ENCODE assay signal across 32 mouse cellular contexts in genomic region chr16:76386496-76386895, GRCm38 (mm10). TPM values are rescaled to one million over a fixed set of nuclear protein-coding genes. Genes with fewer than 3 reads are reported as not detected.
A peak's percentile ranks its signal among the peaks of the same experiment; 100 is the strongest.
DNase-seq lines count a peak whose midpoint lies in the region; ATAC-seq and TF ChIP-seq lines count a peak whose summit lies in the region.
"Had no signal": no experiment of that assay in that cellular context is flagged by ENCODE, and none has a peak within 500 bp of the region (broad histone marks: within the 10 kb centered on the region; RNA-seq: fewer than 3 reads in every experiment).

No protein-coding gene starts in this region.

- TF ChIP-seq CTCF in forebrain, postnatal 0 days (IDR thresholded peaks at IDR 0.05; ENCODE audit: low read depth) = no peak

- H3K4me2 ChIP-seq in forebrain, embryonic 11.5 days (ENCODE audit: low read depth, low read length, severe bottlenecking) = no peak overlapping the region
- H3K4me2 ChIP-seq in forebrain, postnatal 0 days (ENCODE audit: low read depth) = no peak overlapping the region
- H3K4me2 ChIP-seq in limb, embryonic 11.5 days (ENCODE audit: low read depth, severe bottlenecking) = no peak overlapping the region
- H3K4me2 ChIP-seq in midbrain, embryonic 15.5 days = no peak overlapping the region
- H3K4me2 ChIP-seq: embryonic facial prominence, embryonic 13.5 days; forebrain, embryonic 13.5 days; heart, embryonic 12.5 days; heart, embryonic 15.5 days; hindbrain, embryonic 14.5 days had no signal

- H3K4me3 ChIP-seq in forebrain, embryonic 11.5 days (ENCODE audit: low read depth, low read length) = no peak overlapping the region
- no peak overlapping the region for H3K4me3 ChIP-seq in forebrain, postnatal 0 days (ENCODE audit: low read depth, low read length)
- H3K4me3 ChIP-seq in limb, embryonic 11.5 days (ENCODE audit: low read depth, low read length) = no peak overlapping the region
- H3K4me3 ChIP-seq in limb, embryonic 10.5 days = no peak overlapping the region
- no peak overlapping the region for H3K4me3 ChIP-seq in midbrain, embryonic 15.5 days
- H3K4me3 ChIP-seq: embryonic facial prominence, embryonic 10.5 days; embryonic facial prominence, embryonic 13.5 days; erythroblast, embryonic 14.5 days; forebrain, embryonic 13.5 days; gastrocnemius, adult 2 months; heart, embryonic 12.5 days; heart, embryonic 15.5 days had no signal

- peak; percentile 33; the same call in 1 of the 2 replicates for ATAC-seq in forebrain, embryonic 11.5 days (replicated peaks; ENCODE audit: low FRiP score)
- no peak for ATAC-seq in forebrain, postnatal 0 days
- ATAC-seq in limb, embryonic 11.5 days (ENCODE audit: insufficient number of reproducible peaks, low FRiP score, low TSS enrichment, low read depth) = no peak
- ATAC-seq in midbrain, embryonic 15.5 days (replicated peaks) = peak; percentile 74
- ATAC-seq: forebrain, embryonic 13.5 days; forebrain, embryonic 16.5 days; hindbrain, postnatal 0 days; Patski had no signal

- 37% methylated on average over 5 of the region's 5 CpGs for WGBS in forebrain, embryonic 11.5 days
- WGBS in forebrain, postnatal 0 days = 40% methylated on average over 5 of the region's 5 CpGs
- WGBS in limb, embryonic 11.5 days = 82% methylated on average over 5 of the region's 5 CpGs
- WGBS in limb, embryonic 10.5 days = 80% methylated on average over 5 of the region's 5 CpGs
- WGBS in midbrain, embryonic 15.5 days = 21% methylated on average over 5 of the region's 5 CpGs

- H3K4me1 ChIP-seq in forebrain, embryonic 11.5 days (replicated peaks; ENCODE audit: control insufficient read depth, insufficient read depth, low read length) = no peaks in the 10 kb centered on the region
- no peaks in the 10 kb centered on the region for H3K4me1 ChIP-seq in forebrain, postnatal 0 days (ENCODE audit: insufficient read depth)
- no peaks in the 10 kb centered on the region for H3K4me1 ChIP-seq in limb, embryonic 11.5 days (ENCODE audit: control insufficient read depth, insufficient read depth, low read length)
- no peaks in the 10 kb centered on the region for H3K4me1 ChIP-seq in limb, embryonic 10.5 days
- no peaks in the 10 kb centered on the region for H3K4me1 ChIP-seq in midbrain, embryonic 15.5 days
- H3K4me1 ChIP-seq: embryonic facial prominence, embryonic 10.5 days; embryonic facial prominence, embryonic 13.5 days; heart, embryonic 12.5 days; heart, embryonic 15.5 days had no signal

- H3K9me3 ChIP-seq in forebrain, embryonic 11.5 days (ENCODE audit: control insufficient read depth, low read length) = no peaks in the 10 kb centered on the region
- no peaks in the 10 kb centered on the region for H3K9me3 ChIP-seq in forebrain, postnatal 0 days (ENCODE audit: low read length)
- H3K9me3 ChIP-seq in limb, embryonic 11.5 days (ENCODE audit: control insufficient read depth, low read length) = no peaks in the 10 kb centered on the region
- H3K9me3 ChIP-seq in limb, embryonic 10.5 days (replicated peaks) = no peaks in the 10 kb centered on the region
- H3K9me3 ChIP-seq in midbrain, embryonic 15.5 days = no peaks in the 10 kb centered on the region
- H3K9me3 ChIP-seq: embryonic facial prominence, embryonic 10.5 days; embryonic facial prominence, embryonic 13.5 days; forebrain, embryonic 13.5 days; G1E; heart, embryonic 12.5 days; heart, embryonic 15.5 days had no signal

- H3K36me3 ChIP-seq in forebrain, embryonic 11.5 days (ENCODE audit: control insufficient read depth, insufficient read depth, low read length) = no peaks in the 10 kb centered on the region
- no peaks in the 10 kb centered on the region for H3K36me3 ChIP-seq in forebrain, postnatal 0 days (ENCODE audit: insufficient read depth)
- H3K36me3 ChIP-seq in limb, embryonic 11.5 days (ENCODE audit: control insufficient read depth, insufficient read depth, low read length) = no peaks in the 10 kb centered on the region
- no peaks in the 10 kb centered on the region for H3K36me3 ChIP-seq in limb, embryonic 10.5 days
- H3K36me3 ChIP-seq in midbrain, embryonic 15.5 days (replicated peaks) = no peaks in the 10 kb centered on the region
- H3K36me3 ChIP-seq: embryonic facial prominence, embryonic 10.5 days; embryonic facial prominence, embryonic 13.5 days; G1E; heart, embryonic 12.5 days; heart, embryonic 15.5 days had no signal

- no peak for DNase-seq in forebrain, embryonic 11.5 days (ENCODE audit: low spot score)
- DNase-seq in forebrain, postnatal 0 days = no peak
- peak; percentile 12 for DNase-seq in limb, embryonic 11.5 days (ENCODE audit: low spot score)
- no peak for DNase-seq in limb, embryonic 10.5 days (ENCODE audit: low spot score)
- peak; percentile 15 for DNase-seq in retina, postnatal 1 day
- DNase-seq in retina, embryonic 14.5 days (ENCODE audit: low spot score) = no peak
- no peak for DNase-seq in thymus, postnatal 36 days
- DNase-seq: adrenal gland, postnatal 10 days; adrenal gland, postnatal 36 days; cerebellum, adult 11 months; cerebellum, adult 2 months; cerebellum, adult 9-11 months; cerebellum, postnatal 25 days; embryo, embryonic 11 days; gastrocnemius, adult 2 months; gastrocnemius, postnatal 14 days; heart, adult 11 months; heart, postnatal 10 days; heart, postnatal 4 days had no signal

- H3K9ac ChIP-seq in forebrain, embryonic 11.5 days (ENCODE audit: low read length) = no peak overlapping the region
- H3K9ac ChIP-seq in forebrain, postnatal 0 days = no peak overlapping the region
- H3K9ac ChIP-seq in limb, embryonic 11.5 days (ENCODE audit: low read length) = no peak overlapping the region
- no peak overlapping the region for H3K9ac ChIP-seq in midbrain, embryonic 15.5 days
- H3K9ac ChIP-seq: embryonic facial prominence, embryonic 13.5 days; forebrain, embryonic 13.5 days; heart, embryonic 12.5 days; heart, embryonic 15.5 days; hindbrain, embryonic 14.5 days had no signal

- H3K27ac ChIP-seq in forebrain, embryonic 11.5 days (ENCODE audit: low read depth, low read length) = no peak overlapping the region
- H3K27ac ChIP-seq in forebrain, postnatal 0 days (ENCODE audit: low read depth, low read length) = no peak overlapping the region
- H3K27ac ChIP-seq in limb, embryonic 11.5 days (replicated peaks; ENCODE audit: low read depth, low read length) = no peak overlapping the region
- no peak overlapping the region for H3K27ac ChIP-seq in limb, embryonic 10.5 days
- no peak overlapping the region for H3K27ac ChIP-seq in midbrain, embryonic 15.5 days
- H3K27ac ChIP-seq: embryonic facial prominence, embryonic 10.5 days; embryonic facial prominence, embryonic 13.5 days; forebrain, embryonic 13.5 days; gastrocnemius, adult 2 months; heart, embryonic 15.5 days; hindbrain, embryonic 14.5 days; hindbrain, postnatal 0 days had no signal

- H3K27me3 ChIP-seq in forebrain, embryonic 11.5 days (ENCODE audit: control insufficient read depth, insufficient read depth, low read length) = peaks cover 2% of the 10 kb centered on the region; the same call in 1 of the 2 replicates
- H3K27me3 ChIP-seq in forebrain, postnatal 0 days (ENCODE audit: insufficient read depth, low read length) = no peaks in the 10 kb centered on the region
- no peaks in the 10 kb centered on the region for H3K27me3 ChIP-seq in limb, embryonic 11.5 days (ENCODE audit: control insufficient read depth, insufficient read depth, low read length)
- no peaks in the 10 kb centered on the region for H3K27me3 ChIP-seq in limb, embryonic 10.5 days (ENCODE audit: low read depth, poor library complexity, severe bottlenecking)
- no peaks in the 10 kb centered on the region for H3K27me3 ChIP-seq in midbrain, embryonic 15.5 days (replicated peaks)
- H3K27me3 ChIP-seq: CH12.LX; embryonic facial prominence, embryonic 13.5 days; heart, embryonic 12.5 days; heart, embryonic 15.5 days; Patski had no signal

RNA-seq across cellular contexts. Expression of gene Nrip1, which starts 12.9 kb away (rescaled TPM):
- polyA plus RNA-seq in forebrain, embryonic 11.5 days (2014; fragmentation: Nextera tagmentation; extraction: Ambion mirVana) = 29.4 and 30.6 TPM in 2 replicates
- total RNA-seq in forebrain, postnatal 0 days (2014; rRNA removed) = 31.0 and 40.9 TPM in 2 replicates
- 30.0 and 34.8 TPM in 2 replicates for polyA plus RNA-seq in forebrain, postnatal 0 days (2015; fragmentation: Nextera tagmentation; extraction: Ambion mirVana)
- polyA plus RNA-seq in limb, embryonic 11.5 days (2014; fragmentation: Nextera tagmentation; extraction: Ambion mirVana) = 29.1 and 33.5 TPM in 2 replicates
- 37.3 and 37.9 TPM in 2 replicates for polyA plus RNA-seq in limb, embryonic 10.5 days (2016; fragmentation: Nextera tagmentation; extraction: Ambion mirVana)
- polyA plus RNA-seq in midbrain, embryonic 15.5 days (2015; fragmentation: Nextera tagmentation; extraction: Ambion mirVana) = 34.8 and 38.3 TPM in 2 replicates
- total RNA-seq: CH12.LX had no signal

Comparison
In these comparisons a context has a peak if more than half of its experiments do, and no peak if none do; other contexts are left out.
1. ATAC-seq: peak in forebrain, embryonic 11.5 days (single experiment) and midbrain, embryonic 15.5 days (single experiment); none in forebrain, postnatal 0 days (single experiment) and limb, embryonic 11.5 days (single experiment).
2. DNase-seq: peak in limb, embryonic 11.5 days (single experiment) and retina, postnatal 1 day (single experiment); none in forebrain, embryonic 11.5 days (single experiment), forebrain, postnatal 0 days (single experiment), limb, embryonic 10.5 days (single experiment), retina, embryonic 14.5 days (single experiment) and thymus, postnatal 36 days (0 of 2).